Mouse (Mus musculus) forebrain, postnatal 0 days (tissue): Measurements from ENCODE around the gene Fam122b. TPM values are rescaled to one million over a fixed set of nuclear protein-coding genes. Genes with fewer than 3 reads are reported as not detected.

Experiments used
- ATAC-seq: fragments of 200-750 bp; cut with Nextera tagmentation; 2 replicates; pipeline ENCODE4 v1.8.0; 2017; ENCODE audit warnings: mild to moderate bottlenecking, moderate library complexity
- DNase-seq: peaks from one replicate; pipeline ENCODE4 v3.0.0-alpha.2; 2015
- H3K27ac ChIP-seq: fragments of 300-500 bp; sonication (generic); 2 replicates; pipeline ENCODE4 v1.5.1; 2014; ENCODE audit warnings: low read depth, mild to moderate bottlenecking, antibody characterized with exemption, low read length, moderate library complexity, mixed read lengths
- H3K27me3 ChIP-seq: fragments of 300-500 bp; sonication (generic); 2 replicates; pipeline ENCODE4 v1.6.1; 2014; ENCODE audit warnings: mild to moderate bottlenecking, low read length, mixed read lengths; ENCODE audit not compliant: insufficient read depth
- H3K36me3 ChIP-seq: fragments of 300-500 bp; sonication (generic); 2 replicates; pipeline ENCODE4 v1.6.1; 2014; ENCODE audit warnings: mild to moderate bottlenecking, moderate library complexity; ENCODE audit not compliant: insufficient read depth
- H3K4me1 ChIP-seq: fragments of 300-500 bp; sonication (generic); 2 replicates; pipeline ENCODE4 v1.6.1; 2014; ENCODE audit warnings: antibody characterized with exemption; ENCODE audit not compliant: insufficient read depth
- H3K4me2 ChIP-seq: fragments of 300-500 bp; sonication (generic); 2 replicates; pipeline ENCODE4 v1.6.1; 2014; ENCODE audit warnings: low read depth, mild to moderate bottlenecking, moderate library complexity
- H3K4me3 ChIP-seq: fragments of 300-500 bp; sonication (generic); 2 replicates; pipeline ENCODE4 v1.5.1; 2014; ENCODE audit warnings: low read depth, low read length, mixed read lengths
- H3K9ac ChIP-seq: fragments of 300-500 bp; sonication (generic); 2 replicates; pipeline ENCODE4 v1.6.1; 2014; ENCODE audit warnings: mild to moderate bottlenecking
- H3K9me3 ChIP-seq: fragments of 300-500 bp; sonication (generic); 2 replicates; pipeline ENCODE4 v1.6.1; 2016; ENCODE audit warnings: low read length
- CTCF ChIP-seq: sonication (generic); IDR thresholded peaks from 2 replicates; pipeline ENCODE4 v1.5.1; 2016; ENCODE audit warnings: antibody characterized with exemption, control low read depth, low read depth
- WGBS: fragments of 180-500 bp; shearing (Covaris S2); extraction: QIAGEN DNeasy Blood & Tissue Kit; methylation state at CpG from one replicate; pipeline ENCODE4 v1.1.7; 2014; 5-methylcytosine and 5-hydroxymethylcytosine counted together
- polyA plus RNA-seq: library from polyadenylated mRNA; unstranded; fragments of >200 nt; fragmentation: Nextera tagmentation; extraction: Ambion mirVana; gene quantifications from 2 replicates; pipeline ENCODE4 v1.2.1, GENCODE M21; 2015
- total RNA-seq: library from RNA; depleted of rRNA; stranded (reverse); fragments of >200 nt; gene quantifications from 2 replicates; pipeline ENCODE4 v1.2.3, GENCODE M21; 2014

Fam122b gene
- total and polyA plus RNA-seq, 2 experiments from 2014 or later = 2.1 to 2.5 TPM

DNA sequence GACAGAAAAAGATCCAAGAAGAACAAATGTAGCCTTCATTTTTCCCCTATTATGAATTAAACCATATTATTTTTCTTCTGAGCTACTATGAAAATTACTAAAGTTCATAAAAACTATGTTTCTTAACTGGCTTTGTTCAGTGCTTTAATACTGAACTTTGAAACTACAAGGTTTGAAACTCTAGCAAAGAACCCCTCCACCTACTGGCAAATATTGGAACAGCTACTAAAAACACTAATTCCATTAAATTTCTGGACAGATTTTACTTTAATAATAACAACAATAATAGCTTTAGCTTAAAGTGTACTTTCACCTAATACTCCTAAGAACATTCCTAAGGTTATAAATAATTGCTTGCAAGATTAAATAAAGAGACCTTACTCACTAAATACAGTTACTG is 14.4 kb downstream of the Fam122b start:
- no peaks in the 10 kb centered on the region for H3K36me3 ChIP-seq
- no peak overlapping the region for H3K9ac ChIP-seq
- no peaks in the 10 kb centered on the region for H3K27me3 ChIP-seq
- TF ChIP-seq CTCF = peak; percentile 47
- DNase-seq (no peak), ATAC-seq (no peak)
- no peak overlapping the region for H3K4me2 ChIP-seq
- no peaks in the 10 kb centered on the region for H3K4me1 ChIP-seq
- H3K27ac ChIP-seq = no peak overlapping the region
- H3K9me3 ChIP-seq = no peaks in the 10 kb centered on the region
- H3K4me3 ChIP-seq = no peak overlapping the region

DNA sequence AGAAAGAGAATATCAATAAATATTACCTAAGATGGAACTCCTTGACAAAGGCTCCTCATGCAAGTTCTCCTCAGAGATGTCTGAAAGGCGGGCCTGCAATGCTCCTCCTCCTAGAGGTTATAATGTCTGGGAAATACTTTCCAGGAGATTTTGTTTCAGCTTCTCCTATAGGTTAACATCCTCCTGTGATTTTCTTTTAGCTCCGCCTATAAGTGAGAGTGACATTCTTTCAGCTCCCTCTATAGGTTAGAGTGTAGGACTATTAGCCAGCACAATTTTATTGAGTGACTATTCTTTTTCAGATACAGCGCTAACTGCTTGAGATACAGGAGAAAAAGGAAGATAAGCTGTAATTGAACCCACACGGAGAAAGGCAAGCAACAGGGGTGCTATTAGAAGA is 29.6 kb downstream of the Fam122b start, which contains the start of gene Plac1:
TSS of gene Plac1 (minus strand) at position 101 of the 400 bp plus-strand sequence.
- ATAC-seq (no peak), DNase-seq (no peak)
- Histone ChIP-seq H3K4me1 (no peaks in the 10 kb centered on the region), H3K9me3 (no peaks in the 10 kb centered on the region), H3K4me2 (no peak within 1 kb of the TSS), H3K4me3 (no peak within 1 kb of the TSS), H3K27ac (no peak within 1 kb of the TSS), H3K27me3 (no peaks in the 10 kb centered on the region), H3K9ac (no peak within 1 kb of the TSS), H3K36me3 (no peaks in the 10 kb centered on the region)
- no peak for TF ChIP-seq CTCF
- 68% methylated on average over 4 of the region's 4 CpGs for WGBS

DNA sequence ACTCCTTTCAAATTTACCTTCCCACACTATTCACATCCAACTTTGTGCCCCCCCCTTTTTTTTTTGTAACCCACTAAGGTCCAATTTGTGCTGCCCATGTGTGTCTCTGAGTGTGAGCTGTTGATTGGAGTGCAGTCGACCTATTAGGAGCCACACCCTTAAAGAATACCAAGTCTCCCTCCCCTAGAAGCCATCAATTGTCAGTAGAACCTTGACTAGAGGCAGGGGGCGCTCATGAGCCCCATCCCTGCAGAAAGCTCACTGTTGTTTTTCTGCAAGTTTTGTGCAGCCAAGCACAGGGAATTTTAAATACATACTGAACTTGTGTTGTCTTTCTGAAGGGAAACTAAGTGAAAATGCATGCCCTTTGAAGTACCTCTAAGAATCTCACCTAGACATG is 31.6 kb downstream of the Fam122b start:
- 19% methylated on average over 2 of the region's 2 CpGs for WGBS
- Histone ChIP-seq H3K4me2 (no peak overlapping the region), H3K27ac (no peak overlapping the region), H3K9ac (no peak overlapping the region), H3K36me3 (no peaks in the 10 kb centered on the region), H3K4me1 (no peaks in the 10 kb centered on the region), H3K4me3 (no peak overlapping the region), H3K27me3 (no peaks in the 10 kb centered on the region), H3K9me3 (no peaks in the 10 kb centered on the region)
- TF ChIP-seq CTCF = 0 out of 2 replicates have a peak, but pooled peaks have one; percentile 10
- no peak for ATAC-seq
- DNase-seq = no peak

DNA sequence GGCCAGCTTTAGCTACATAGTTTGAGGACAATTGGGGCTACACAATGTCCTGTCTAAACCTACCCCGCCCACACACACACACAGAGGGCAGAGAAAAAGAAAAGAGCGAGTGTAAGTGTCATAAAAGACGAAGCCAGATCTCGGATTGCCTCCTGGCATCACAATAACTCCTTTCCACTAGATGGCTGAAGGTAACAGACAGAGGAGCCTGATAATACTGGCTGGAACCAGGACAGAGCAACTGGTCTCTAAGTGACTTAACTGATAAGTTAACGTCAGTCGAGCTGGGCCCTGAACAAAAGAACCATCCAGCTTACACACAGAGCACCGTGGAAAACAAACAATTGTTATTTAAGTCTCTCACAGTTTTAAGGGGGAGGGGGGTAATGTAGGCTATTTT is 33.2 kb downstream of the Fam122b start:
- WGBS = 49% methylated on average over 7 of the region's 7 CpGs
- Histone ChIP-seq H3K4me2 (no peak overlapping the region), H3K9ac (no peak overlapping the region), H3K27me3 (no peaks in the 10 kb centered on the region), H3K4me3 (no peak overlapping the region), H3K4me1 (no peaks in the 10 kb centered on the region), H3K36me3 (no peaks in the 10 kb centered on the region), H3K9me3 (no peaks in the 10 kb centered on the region), H3K27ac (no peak overlapping the region)
- TF ChIP-seq CTCF = no peak
- no peak for ATAC-seq
- DNase-seq = no peak

DNA sequence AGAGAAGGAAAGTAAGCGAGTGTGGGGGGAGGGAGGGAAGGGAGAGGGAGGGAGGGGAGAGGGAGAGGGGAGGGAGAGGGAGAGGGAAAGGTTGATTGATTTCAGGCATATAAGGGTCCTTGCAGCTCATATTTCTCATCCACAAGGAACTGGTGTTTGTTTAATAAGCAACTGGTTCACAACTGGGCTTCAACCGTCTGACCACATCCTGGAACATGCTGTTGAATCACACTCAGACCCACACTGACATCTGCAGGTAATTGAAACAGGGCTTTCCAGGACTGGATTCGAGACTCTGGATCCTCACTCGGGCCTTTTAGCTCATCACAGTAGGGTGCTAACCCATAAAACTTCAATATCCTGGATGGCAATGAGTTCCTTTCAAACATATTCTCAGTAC is 35.9 kb downstream of the Fam122b start:
- WGBS = 45% methylated on average over 4 of the region's 4 CpGs
- Histone ChIP-seq H3K4me1 (no peaks in the 10 kb centered on the region), H3K27me3 (no peaks in the 10 kb centered on the region), H3K36me3 (no peaks in the 10 kb centered on the region), H3K27ac (no peak overlapping the region), H3K9me3 (no peaks in the 10 kb centered on the region), H3K4me3 (no peak overlapping the region), H3K4me2 (no peak overlapping the region), H3K9ac (no peak overlapping the region)
- no peak for ATAC-seq
- no peak for DNase-seq
- no peak for TF ChIP-seq CTCF

DNA sequence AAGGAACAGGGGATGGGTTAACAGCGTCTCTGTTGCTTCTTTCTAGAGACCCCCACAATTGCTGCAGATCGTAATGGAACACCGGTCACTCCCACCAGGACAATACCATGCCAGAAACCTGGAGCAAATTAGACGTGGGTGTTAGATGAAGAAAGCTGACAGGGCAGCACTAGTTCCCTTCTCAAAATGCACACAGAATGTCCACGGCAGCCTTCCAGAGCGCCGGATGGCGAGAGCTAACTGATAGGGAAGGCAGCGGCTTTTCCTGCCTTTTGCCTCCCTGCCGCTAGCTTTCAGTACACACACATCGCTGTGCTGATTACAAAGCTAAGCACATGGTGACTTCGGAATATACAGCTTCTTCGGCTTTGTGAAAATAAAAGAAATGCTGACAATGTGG is 37.6 kb downstream of the Fam122b start:
- Histone ChIP-seq H3K27me3 (no peaks in the 10 kb centered on the region), H3K9me3 (no peaks in the 10 kb centered on the region), H3K27ac (no peak overlapping the region), H3K9ac (peak overlapping the region; percentile 33; the same call in 1 of the 2 replicates), H3K36me3 (no peaks in the 10 kb centered on the region), H3K4me3 (peak overlapping the region; percentile 25), H3K4me2 (peak overlapping the region; percentile 44), H3K4me1 (no peaks in the 10 kb centered on the region)
- ATAC-seq (peak; percentile 70), DNase-seq (peak; percentile 35)
- WGBS = 34% methylated on average over 13 of the region's 13 CpGs
- TF ChIP-seq CTCF = no peak

DNA sequence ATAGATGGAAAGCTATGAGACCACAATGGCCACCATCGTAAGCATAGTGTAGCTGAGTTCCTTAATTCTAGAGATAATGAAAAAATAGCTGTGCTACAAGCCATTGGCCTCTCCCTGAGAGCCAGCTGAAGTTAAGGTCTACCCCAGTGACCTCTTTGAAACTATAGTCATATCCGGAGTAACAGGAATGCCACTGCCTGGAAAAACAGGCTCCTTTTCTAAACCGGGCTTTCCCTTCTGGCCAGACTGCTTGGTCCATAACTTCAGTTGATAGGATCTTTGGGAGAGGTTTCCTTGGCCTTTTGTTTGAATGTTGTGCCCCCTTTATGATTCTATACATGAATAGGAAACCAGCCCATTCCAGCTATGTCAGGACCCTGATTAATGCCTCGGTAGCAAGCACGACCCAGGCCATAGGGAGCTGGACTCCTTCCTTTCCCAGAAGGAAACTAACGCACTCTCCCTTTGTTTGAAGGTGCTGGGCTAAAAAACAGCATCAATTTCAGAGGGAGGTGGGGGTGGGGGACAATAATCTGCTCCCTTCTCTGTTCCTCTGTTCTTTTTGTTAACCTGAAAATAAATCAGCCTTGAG is 45.2 kb downstream of the Fam122b start:
- TF ChIP-seq CTCF = no peak
- ATAC-seq = no peak
- Histone ChIP-seq H3K4me3 (no peak overlapping the region), H3K9me3 (no peaks in the 10 kb centered on the region), H3K4me2 (no peak overlapping the region), H3K9ac (no peak overlapping the region), H3K36me3 (no peaks in the 10 kb centered on the region), H3K4me1 (no peaks in the 10 kb centered on the region), H3K27me3 (no peaks in the 10 kb centered on the region), H3K27ac (no peak overlapping the region)
- no peak for DNase-seq
- WGBS = 57% methylated on average over 6 of the region's 6 CpGs
